10 mouse cellular contexts compared by ENCODE assay signal in the genomic region with DNA sequence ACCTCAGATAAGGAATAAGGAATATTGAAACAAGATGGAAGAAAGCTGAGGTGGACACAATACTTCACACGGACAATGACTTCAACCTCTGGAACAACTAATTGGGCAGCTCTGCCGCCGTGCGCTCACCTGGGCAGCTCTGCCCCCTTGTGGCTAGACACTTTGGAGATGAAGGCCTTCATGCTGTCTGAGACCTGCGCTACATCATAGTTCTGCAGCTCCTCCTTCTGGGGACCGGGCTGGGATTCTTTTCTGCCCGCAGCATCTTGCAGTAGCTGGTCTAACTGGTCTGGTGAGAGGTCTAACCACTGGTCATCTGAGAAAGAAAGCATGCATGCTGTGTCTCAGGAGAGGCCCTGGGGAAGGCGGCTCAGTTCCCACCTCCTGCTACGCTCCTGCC. TPM values are rescaled to one million over a fixed set of nuclear protein-coding genes. Genes with fewer than 3 reads are reported as not detected.
DNase-seq lines count a peak whose midpoint lies in the region; ATAC-seq and TF ChIP-seq lines count a peak whose summit lies in the region.
"Had no signal": no experiment of that assay in that cellular context is flagged by ENCODE, and none has a peak within 500 bp of the region (broad histone marks: within the 10 kb centered on the region; RNA-seq: fewer than 3 reads in every experiment).

No protein-coding gene starts in this region.

- no peak for TF ChIP-seq POLR2A in lung, adult 2 months (IDR thresholded peaks at IDR 0.05; ENCODE audit: borderline replicate concordance, extremely low read depth, low read depth, low read length)

- whole genome bisulfite sequencing in forebrain, postnatal 0 days, result 72% methylated on average over 9 of the region's 9 CpGs
- 69% methylated on average over 9 of the region's 9 CpGs for WGBS in forebrain, embryonic 16.5 days
- 65% methylated on average over 9 of the region's 9 CpGs for WGBS in embryonic facial prominence, embryonic 10.5 days
- WGBS in lung, adult 2 months, result 72% methylated on average over 9 of the region's 9 CpGs

- 0 out of 2 replicates have a peak, but pooled peaks have one; percentile 32 for TF ChIP-seq CTCF in forebrain, postnatal 0 days (IDR thresholded peaks at IDR 0.05; ENCODE audit: low read depth)
- TF ChIP-seq CTCF in lung, adult 2 months (IDR thresholded peaks at IDR 0.05; ENCODE audit: insufficient read depth, low read length), result peak; percentile 32; the same call in 1 of the 2 replicates

- H3K27ac ChIP-seq in forebrain, postnatal 0 days (ENCODE audit: low read depth, low read length), result no peak overlapping the region
- H3K27ac ChIP-seq in forebrain, embryonic 16.5 days (ENCODE audit: low read length), result no peak overlapping the region
- no peak overlapping the region for H3K27ac ChIP-seq in embryonic facial prominence, embryonic 10.5 days (replicated peaks)
- H3K27ac ChIP-seq: hindbrain, embryonic 15.5 days had no signal

- H3K9me3 ChIP-seq in forebrain, postnatal 0 days (ENCODE audit: low read length), result no peaks in the 10 kb centered on the region
- H3K9me3 ChIP-seq in forebrain, embryonic 16.5 days (ENCODE audit: control insufficient read depth, low read length), result no peaks in the 10 kb centered on the region
- no peaks in the 10 kb centered on the region for H3K9me3 ChIP-seq in embryonic facial prominence, embryonic 10.5 days
- H3K9me3 ChIP-seq: hindbrain, embryonic 15.5 days had no signal

- H3K4me3 ChIP-seq in forebrain, postnatal 0 days (ENCODE audit: low read depth, low read length), result no peak overlapping the region
- H3K4me3 ChIP-seq in forebrain, embryonic 16.5 days (replicated peaks; ENCODE audit: low read length), result no peak overlapping the region
- no peak overlapping the region for H3K4me3 ChIP-seq in embryonic facial prominence, embryonic 10.5 days
- no peak overlapping the region for H3K4me3 ChIP-seq in lung, adult 2 months (replicated peaks; ENCODE audit: extremely low read depth, low read depth, low read length)
- H3K4me3 ChIP-seq: hindbrain, embryonic 15.5 days had no signal

- H3K9ac ChIP-seq in forebrain, postnatal 0 days, result no peak overlapping the region
- H3K9ac ChIP-seq in forebrain, embryonic 16.5 days (replicated peaks; ENCODE audit: low read depth, low read length), result no peak overlapping the region
- H3K9ac ChIP-seq: hindbrain, embryonic 15.5 days had no signal

- H3K4me1 ChIP-seq in forebrain, postnatal 0 days (ENCODE audit: insufficient read depth), result no peaks in the 10 kb centered on the region
- no peaks in the 10 kb centered on the region for H3K4me1 ChIP-seq in forebrain, embryonic 16.5 days (replicated peaks; ENCODE audit: control insufficient read depth, insufficient read depth, low read length)
- no peaks in the 10 kb centered on the region for H3K4me1 ChIP-seq in embryonic facial prominence, embryonic 10.5 days
- H3K4me1 ChIP-seq in lung, adult 2 months (ENCODE audit: control insufficient read depth, insufficient read depth, low read length), result no peaks in the 10 kb centered on the region
- H3K4me1 ChIP-seq: hindbrain, embryonic 15.5 days had no signal

- H3K36me3 ChIP-seq in forebrain, postnatal 0 days (ENCODE audit: insufficient read depth), result peaks cover 69% of the 10 kb centered on the region
- peaks cover 37% of the 10 kb centered on the region for H3K36me3 ChIP-seq in forebrain, embryonic 16.5 days (ENCODE audit: control insufficient read depth, insufficient read depth)
- H3K36me3 ChIP-seq in embryonic facial prominence, embryonic 10.5 days (replicated peaks), result peaks cover 95% of the 10 kb centered on the region

- H3K4me2 ChIP-seq in forebrain, postnatal 0 days (ENCODE audit: low read depth), result no peak overlapping the region
- no peak overlapping the region for H3K4me2 ChIP-seq in forebrain, embryonic 16.5 days (ENCODE audit: low read length)
- H3K4me2 ChIP-seq: hindbrain, embryonic 15.5 days had no signal

- ATAC-seq in forebrain, postnatal 0 days, result no peak
- ATAC-seq in forebrain, embryonic 16.5 days, result no peak

- DNase-seq in forebrain, postnatal 0 days, result no peak
- peak; percentile 31 for DNase-seq in A20 (ENCODE audit: low read depth, low spot score)
- peak; percentile 59 for DNase-seq in embryonic facial prominence, embryonic 10.5 days (ENCODE audit: low spot score)
- DNase-seq in lung, adult 2 months, result peak; percentile 12
- DNase-seq in cerebellum, postnatal 4 days (ENCODE audit: low spot score in 2 of 2), result no peak
- no peak for DNase-seq in layer of hippocampus, adult 9-10 months (ENCODE audit: low spot score)
- DNase-seq in gastrocnemius, postnatal 14 days, result no peak

- intact Hi-C loops in gastrocnemius, postnatal 14 days (cut with DNase I; ENCODE audit: low total_unique reads), result no loop called here

- H3K27me3 ChIP-seq in forebrain, postnatal 0 days (ENCODE audit: insufficient read depth, low read length), result no peaks in the 10 kb centered on the region
- H3K27me3 ChIP-seq in forebrain, embryonic 16.5 days (replicated peaks; ENCODE audit: control insufficient read depth, insufficient read depth, low read length), result no peaks in the 10 kb centered on the region
- H3K27me3 ChIP-seq in embryonic facial prominence, embryonic 10.5 days (replicated peaks; ENCODE audit: low read depth, poor library complexity, severe bottlenecking), result no peaks in the 10 kb centered on the region
- H3K27me3 ChIP-seq: hindbrain, embryonic 15.5 days had no signal

RNA-seq across cellular contexts. Expression of gene Ecd, which starts 19.4 kb away (rescaled TPM):
- 37.7 and 46.8 TPM in 2 replicates for total RNA-seq in forebrain, postnatal 0 days (2014; rRNA removed)
- 36.4 and 44.0 TPM in 2 replicates for polyA plus RNA-seq in forebrain, postnatal 0 days (2015; fragmentation: Nextera tagmentation; extraction: Ambion mirVana)
- 53.9 and 57.6 TPM in 2 replicates for polyA plus RNA-seq in forebrain, embryonic 16.5 days (2015; fragmentation: Nextera tagmentation; extraction: Ambion mirVana)
- polyA plus RNA-seq in embryonic facial prominence, embryonic 10.5 days (2016; fragmentation: Nextera tagmentation; extraction: Ambion mirVana), result 76.1 and 76.7 TPM in 2 replicates
- polyA plus RNA-seq in lung, adult 2 months (2012; rRNA removed), result 10.8 and 14.4 TPM in 2 replicates
- total RNA-seq in gastrocnemius, postnatal 14 days (2021), result 10 to 100 TPM; 27.1 to 30.5 TPM

RNA-seq across cellular contexts. Expression of gene Fam149b, which starts 19.5 kb away (rescaled TPM):
- 47.8 and 61.4 TPM in 2 replicates for total RNA-seq in forebrain, postnatal 0 days (2014; rRNA removed)
- 18.8 and 26.6 TPM in 2 replicates for polyA plus RNA-seq in forebrain, postnatal 0 days (2015; fragmentation: Nextera tagmentation; extraction: Ambion mirVana)
- 40.0 and 44.2 TPM in 2 replicates for polyA plus RNA-seq in forebrain, embryonic 16.5 days (2015; fragmentation: Nextera tagmentation; extraction: Ambion mirVana)
- 42.8 and 45.4 TPM in 2 replicates for polyA plus RNA-seq in embryonic facial prominence, embryonic 10.5 days (2016; fragmentation: Nextera tagmentation; extraction: Ambion mirVana)
- polyA plus RNA-seq in lung, adult 2 months (2012; rRNA removed), result 21.0 and 24.6 TPM in 2 replicates
- 10 to 100 TPM; 14.7 to 17.2 TPM for total RNA-seq in gastrocnemius, postnatal 14 days (2021)

RNA-seq across cellular contexts. Expression of gene Nudt13, which starts 34.0 kb away (rescaled TPM):
- 23.5 and 26.0 TPM in 2 replicates for total RNA-seq in forebrain, postnatal 0 days (2014; rRNA removed)
- 10.7 and 13.5 TPM in 2 replicates for polyA plus RNA-seq in forebrain, postnatal 0 days (2015; fragmentation: Nextera tagmentation; extraction: Ambion mirVana)
- polyA plus RNA-seq in forebrain, embryonic 16.5 days (2015; fragmentation: Nextera tagmentation; extraction: Ambion mirVana), result 13.4 and 18.8 TPM in 2 replicates
- polyA plus RNA-seq in embryonic facial prominence, embryonic 10.5 days (2016; fragmentation: Nextera tagmentation; extraction: Ambion mirVana), result 13.1 and 14.2 TPM in 2 replicates
- 15.1 and 20.8 TPM in 2 replicates for polyA plus RNA-seq in lung, adult 2 months (2012; rRNA removed)
- total RNA-seq in gastrocnemius, postnatal 14 days (2021), result 10 to 100 TPM; 20.5 to 27.9 TPM

RNA-seq across cellular contexts. Expression of gene Kcnk16, which starts 59.5 kb away (rescaled TPM):
- not detected in 2 replicates for total RNA-seq in forebrain, postnatal 0 days (2014; rRNA removed)
- not detected in 2 replicates for polyA plus RNA-seq in forebrain, postnatal 0 days (2015; fragmentation: Nextera tagmentation; extraction: Ambion mirVana)
- polyA plus RNA-seq in forebrain, embryonic 16.5 days (2015; fragmentation: Nextera tagmentation; extraction: Ambion mirVana), result not detected in 2 replicates
- 0.32 TPM in 1 of 2 replicates, not detected in the other for polyA plus RNA-seq in embryonic facial prominence, embryonic 10.5 days (2016; fragmentation: Nextera tagmentation; extraction: Ambion mirVana)
- 0.12 TPM in 1 of 2 replicates, not detected in the other for polyA plus RNA-seq in lung, adult 2 months (2012; rRNA removed)
- not detected for total RNA-seq in gastrocnemius, postnatal 14 days (2021)
- polyA plus RNA-seq: cortical plate, adult 2 months; hindbrain, embryonic 15.5 days had no signal

Comparison
In these comparisons a context has a peak if more than half of its experiments do, and no peak if none do; other contexts are left out.
1. DNase-seq: peak in A20 (single experiment), embryonic facial prominence, embryonic 10.5 days (single experiment) and lung, adult 2 months (single experiment); none in forebrain, postnatal 0 days (single experiment), cerebellum, postnatal 4 days (0 of 2), layer of hippocampus, adult 9-10 months (single experiment) and gastrocnemius, postnatal 14 days (single experiment).